Mouse (Mus musculus) CH12.LX (cell line): ENCODE data around the gene Oma1.

Source experiments
- CTCF ChIP-seq, 2 experiments: IDR thresholded peaks in 1 of 2; conservative IDR thresholded peaks in 1 of 2; 2 replicates each; pipeline ENCODE4 v1.5.1; 2011 to 2012; ENCODE audit warnings: low read depth in 2 of 2, low read length in 2 of 2, improper control_type of control experiment in 1 of 2, inconsistent platforms in 1 of 2, mild to moderate bottlenecking in 1 of 2, moderate library complexity in 1 of 2
- EP300 ChIP-seq: IDR thresholded peaks from 2 replicates; pipeline ENCODE4 v1.6.1; 2011; ENCODE audit warnings: low read length, improper control_type of control experiment
- MAX ChIP-seq: IDR thresholded peaks from 2 replicates; pipeline ENCODE4 v1.6.1; 2011; ENCODE audit warnings: low read length, improper control_type of control experiment
- MAZ ChIP-seq: IDR thresholded peaks from 2 replicates; pipeline ENCODE4 v1.6.1; 2012; ENCODE audit warnings: low read depth, mild to moderate bottlenecking, inconsistent platforms, low read length, improper control_type of control experiment, moderate library complexity
- MYC ChIP-seq: IDR thresholded peaks from 2 replicates; pipeline ENCODE4 v1.6.1; 2011; ENCODE audit warnings: low read depth, mild to moderate bottlenecking, improper control_type of control experiment, low read length
- POLR2A ChIP-seq: IDR thresholded peaks from 2 replicates; pipeline ENCODE4 v1.6.1; 2011; ENCODE audit warnings: low read depth, mild to moderate bottlenecking, improper control_type of control experiment, low read length
- POLR2AphosphoS2 ChIP-seq: IDR thresholded peaks from 2 replicates; pipeline ENCODE4 v1.6.1; 2011; ENCODE audit warnings: low read depth, low read length, improper control_type of control experiment
- SMC3 ChIP-seq: IDR thresholded peaks from 2 replicates; pipeline ENCODE4 v1.6.1; 2011; ENCODE audit warnings: low read depth, low read length, improper control_type of control experiment
- ZKSCAN1 ChIP-seq: IDR thresholded peaks from 2 replicates; pipeline ENCODE4 v1.6.1; 2012; ENCODE audit warnings: low read depth, inconsistent platforms, low read length, improper control_type of control experiment, borderline replicate concordance

GRCm38 (mm10) chr4:103387292-103387691, 73.7 kb downstream of the Oma1 start:
- TF ChIP-seq SMC3 = no peak
- TF ChIP-seq POLR2A = no peak
- no peak for TF ChIP-seq MAZ
- TF ChIP-seq POLR2AphosphoS2 = no peak
- TF ChIP-seq MAX = no peak
- TF ChIP-seq MYC = no peak
- no peak for TF ChIP-seq CTCF (conservative IDR thresholded peaks at IDR 0.05 in 1 of 2, IDR thresholded peaks at IDR 0.05 in 1 of 2; ENCODE audit: low read depth in 2 of 2, low read length in 2 of 2)
- TF ChIP-seq EP300 = no peak
- TF ChIP-seq ZKSCAN1 = no peak
